Mouse (Mus musculus): ENCODE data around the gene Slc9a6. TPM values are rescaled to one million over a fixed set of nuclear protein-coding genes. Genes with fewer than 3 reads are reported as not detected.
A peak's percentile ranks its signal among the peaks of the same experiment; 100 is the strongest.

The Slc9a6 gene
- polyA plus RNA-seq (2014; fragmentation: Nextera tagmentation; extraction: Ambion mirVana): 14.0 and 16.1 TPM in 2 replicates

DNA sequence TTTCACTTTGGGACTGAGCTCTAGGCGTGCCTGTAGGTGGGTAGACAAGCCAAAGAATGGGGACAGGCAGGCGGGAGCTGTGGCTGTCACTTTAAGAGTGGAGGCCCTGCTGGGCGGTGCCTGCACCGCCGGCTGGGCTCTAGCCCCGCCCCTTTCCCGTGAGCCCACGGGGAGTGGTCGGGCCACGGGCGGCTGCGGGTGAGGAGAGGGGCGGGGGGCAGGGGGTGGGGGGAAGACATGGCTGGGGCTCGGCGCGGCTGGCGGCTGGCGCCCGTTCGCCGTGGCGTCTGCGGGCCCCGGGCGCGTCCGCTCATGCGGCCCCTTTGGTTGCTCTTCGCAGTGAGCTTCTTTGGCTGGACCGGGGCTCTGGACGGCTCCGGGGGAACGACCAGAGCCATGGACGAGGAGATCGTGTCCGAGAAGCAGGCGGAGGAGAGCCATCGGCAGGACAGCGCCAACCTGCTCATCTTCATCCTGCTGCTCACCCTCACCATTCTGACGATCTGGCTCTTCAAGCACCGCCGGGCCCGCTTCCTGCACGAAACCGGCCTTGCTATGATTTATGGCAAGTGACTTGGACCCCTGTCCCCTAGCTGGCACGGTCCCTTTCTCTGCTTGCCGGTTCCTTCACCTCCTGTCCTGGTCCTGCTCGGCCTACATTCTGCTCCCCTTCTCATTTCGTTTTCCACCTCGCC is at the start of gene Slc9a6:
Gene Slc9a6 (plus strand): TSS at position 135 of the 695 bp plus-strand sequence.
- H3K36me3 ChIP-seq (ENCODE audit: control insufficient read depth, insufficient read depth, low read length): no peaks in the 10 kb centered on the region
- peak within 1 kb of the TSS; percentile 48 for H3K4me2 ChIP-seq (replicated peaks; ENCODE audit: low read depth, low read length)
- peak within 1 kb of the TSS; percentile 55 for H3K9ac ChIP-seq (ENCODE audit: low read depth, low read length)
- no peaks in the 10 kb centered on the region for H3K9me3 ChIP-seq (ENCODE audit: control insufficient read depth, low read length)
- H3K4me3 ChIP-seq (ENCODE audit: low read depth, low read length): peak within 1 kb of the TSS; percentile 56
- 10% methylated on average over 27 of the region's 50 CpGs for WGBS
- H3K27ac ChIP-seq (ENCODE audit: low read depth, low read length): peak within 1 kb of the TSS; percentile 71
- peak; percentile 97 for ATAC-seq (ENCODE audit: low FRiP score)
- peak; percentile 86 for DNase-seq (ENCODE audit: low spot score)
- H3K27me3 ChIP-seq (ENCODE audit: control insufficient read depth, insufficient read depth, low read length): no peaks in the 10 kb centered on the region
- no peaks in the 10 kb centered on the region for H3K4me1 ChIP-seq (replicated peaks; ENCODE audit: control insufficient read depth, insufficient read depth, low read length)

DNA sequence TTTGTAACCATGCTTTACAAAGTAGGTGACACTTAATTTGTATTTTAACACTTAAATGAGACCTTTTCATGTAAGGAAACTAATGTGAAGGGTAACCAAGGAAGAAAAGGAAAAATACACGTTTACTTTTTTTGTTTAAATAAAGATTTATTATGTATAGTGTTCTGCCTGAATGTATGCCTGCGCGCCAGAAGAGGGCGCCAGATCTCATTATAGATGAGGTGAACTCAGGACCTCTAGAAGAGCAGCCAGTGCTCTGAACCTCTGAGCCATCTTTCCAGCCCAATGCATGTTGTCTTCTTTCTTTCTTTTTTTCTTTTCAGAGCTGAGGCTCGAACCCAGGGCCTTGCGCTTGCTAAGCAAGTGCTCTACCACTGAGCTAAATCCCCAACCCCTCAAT is 37.1 kb upstream of the Slc9a6 start:
- no peak for ATAC-seq (ENCODE audit: low FRiP score)
- Histone ChIP-seq H3K4me1 (replicated peaks; ENCODE audit: control insufficient read depth, insufficient read depth, low read length) (no peaks in the 10 kb centered on the region), H3K9ac (ENCODE audit: low read depth, low read length) (no peak overlapping the region), H3K27me3 (ENCODE audit: control insufficient read depth, insufficient read depth, low read length) (no peaks in the 10 kb centered on the region), H3K36me3 (ENCODE audit: control insufficient read depth, insufficient read depth, low read length) (no peaks in the 10 kb centered on the region), H3K27ac (ENCODE audit: low read depth, low read length) (no peak overlapping the region), H3K4me2 (replicated peaks; ENCODE audit: low read depth, low read length) (no peak overlapping the region), H3K9me3 (ENCODE audit: control insufficient read depth, low read length) (no peaks in the 10 kb centered on the region), H3K4me3 (ENCODE audit: low read depth, low read length) (no peak overlapping the region)
- peak; percentile 15 for DNase-seq (ENCODE audit: low spot score)
- 22% methylated on average over 6 of the region's 6 CpGs for WGBS

DNA sequence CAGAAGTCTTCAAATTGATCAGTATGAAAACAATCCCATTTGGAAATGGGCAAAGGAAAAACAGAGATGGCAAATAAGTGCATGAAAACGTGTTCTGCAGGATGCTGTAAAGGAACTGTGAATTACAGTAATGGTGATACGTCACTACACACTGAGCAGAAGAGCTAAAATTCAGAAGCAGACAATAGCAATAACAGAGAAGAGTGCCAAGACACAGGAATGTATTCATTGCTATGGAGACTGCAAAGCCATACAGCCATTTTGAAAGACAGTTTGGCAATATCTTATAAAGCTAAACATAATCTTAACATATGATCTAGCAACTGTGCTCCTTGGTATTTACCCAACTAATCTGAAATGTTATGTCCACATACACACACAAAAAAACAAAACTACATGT is 31.4 kb upstream of the Slc9a6 start:
- Histone ChIP-seq H3K4me1 (replicated peaks; ENCODE audit: control insufficient read depth, insufficient read depth, low read length) (no peaks in the 10 kb centered on the region), H3K4me2 (replicated peaks; ENCODE audit: low read depth, low read length) (no peak overlapping the region), H3K27ac (ENCODE audit: low read depth, low read length) (no peak overlapping the region), H3K27me3 (ENCODE audit: control insufficient read depth, insufficient read depth, low read length) (no peaks in the 10 kb centered on the region), H3K4me3 (ENCODE audit: low read depth, low read length) (no peak overlapping the region), H3K36me3 (ENCODE audit: control insufficient read depth, insufficient read depth, low read length) (no peaks in the 10 kb centered on the region), H3K9ac (ENCODE audit: low read depth, low read length) (no peak overlapping the region), H3K9me3 (ENCODE audit: control insufficient read depth, low read length) (no peaks in the 10 kb centered on the region)
- ATAC-seq (ENCODE audit: low FRiP score): no peak
- WGBS: 82% methylated on average over 2 of the region's 2 CpGs
- DNase-seq (ENCODE audit: low spot score): no peak

DNA sequence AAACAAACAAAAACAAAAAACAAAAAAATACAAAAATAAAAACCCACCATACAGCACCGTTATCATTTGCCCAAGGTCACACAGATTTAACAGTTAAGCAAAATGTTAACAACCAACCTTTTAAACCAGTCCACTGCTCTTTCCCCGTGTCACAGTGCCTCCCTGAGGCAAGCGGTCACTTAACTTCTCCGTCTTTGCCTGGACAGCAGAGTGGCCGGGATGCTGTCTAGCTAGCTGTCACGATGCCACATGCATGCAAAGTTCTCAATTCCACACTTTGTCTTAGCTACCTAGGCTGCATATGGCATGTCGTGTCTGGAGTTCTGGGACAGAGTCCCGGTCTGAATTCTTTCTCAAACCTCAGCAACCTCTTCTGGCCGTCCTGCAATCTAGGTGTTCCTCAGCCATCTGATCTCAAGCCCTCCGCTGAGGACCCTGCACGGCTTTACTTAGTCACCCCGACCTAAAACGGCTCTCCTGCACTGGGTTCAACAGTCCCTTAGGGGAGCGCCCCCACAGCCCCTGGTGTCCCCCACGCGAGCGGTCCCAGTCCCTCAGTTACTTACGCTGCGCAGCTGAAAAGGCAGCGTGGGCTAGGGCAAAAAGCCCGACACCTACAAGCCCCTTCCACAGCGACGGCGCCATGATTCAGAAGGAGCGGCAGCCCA is 12.2 kb upstream of the Slc9a6 start:
- DNase-seq (ENCODE audit: low spot score): no peak
- H3K4me3 ChIP-seq (ENCODE audit: low read depth, low read length): peak overlapping the region; percentile 67
- WGBS: 19% methylated on average over 25 of the region's 25 CpGs
- H3K4me2 ChIP-seq (replicated peaks; ENCODE audit: low read depth, low read length): peak overlapping the region; percentile 40
- H3K27me3 ChIP-seq (ENCODE audit: control insufficient read depth, insufficient read depth, low read length): no peaks in the 10 kb centered on the region
- peak overlapping the region; percentile 81 for H3K9ac ChIP-seq (ENCODE audit: low read depth, low read length)
- peak overlapping the region; percentile 68 for H3K27ac ChIP-seq (ENCODE audit: low read depth, low read length)
- H3K9me3 ChIP-seq (ENCODE audit: control insufficient read depth, low read length): no peaks in the 10 kb centered on the region
- H3K4me1 ChIP-seq (replicated peaks; ENCODE audit: control insufficient read depth, insufficient read depth, low read length): no peaks in the 10 kb centered on the region
- H3K36me3 ChIP-seq (ENCODE audit: control insufficient read depth, insufficient read depth, low read length): no peaks in the 10 kb centered on the region
- ATAC-seq (ENCODE audit: low FRiP score): peak; percentile 74

DNA sequence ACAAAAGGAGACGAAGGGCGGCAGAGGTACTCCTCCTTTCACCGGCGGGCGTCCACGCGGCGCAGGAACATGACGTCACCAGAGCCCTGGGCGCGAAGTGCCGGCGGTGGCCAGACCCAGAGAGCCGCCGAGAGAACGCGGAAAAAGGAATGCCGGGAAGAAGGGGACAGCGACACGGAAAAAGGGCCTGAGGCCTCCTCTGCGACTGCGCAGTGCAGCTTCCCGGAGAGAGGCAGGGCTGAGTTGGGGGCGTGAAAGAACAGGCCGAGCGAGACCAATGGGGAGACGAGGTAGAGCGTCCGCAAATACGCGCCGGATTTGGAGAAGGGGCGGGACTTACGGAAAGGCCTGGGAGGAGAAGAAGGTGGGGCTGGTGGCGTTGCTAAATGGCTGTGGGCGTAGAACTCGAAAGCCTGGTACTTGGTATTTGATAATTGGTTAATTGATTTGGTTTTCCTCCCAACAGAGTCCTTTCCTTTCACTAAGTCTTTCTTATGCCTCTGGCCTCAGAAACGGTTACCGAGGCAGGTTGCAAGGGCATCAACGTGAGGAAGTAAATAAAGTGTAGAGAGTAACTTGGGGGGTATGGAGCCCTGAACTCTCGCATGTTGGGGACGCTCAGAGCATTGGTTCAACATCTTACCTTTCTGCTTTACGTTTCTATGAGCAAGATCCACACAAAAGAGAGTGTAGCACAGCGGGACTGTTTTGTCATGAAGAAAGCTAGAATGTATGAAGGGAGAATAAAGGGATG is 11.5 kb upstream of the Slc9a6 start, which contains the start of gene Mmgt1:
Gene Mmgt1 (minus strand): TSS at position 183 of the 754 bp plus-strand sequence.
- no peaks in the 10 kb centered on the region for H3K36me3 ChIP-seq (ENCODE audit: control insufficient read depth, insufficient read depth, low read length)
- DNase-seq (ENCODE audit: low spot score): peak; percentile 89
- H3K27ac ChIP-seq (ENCODE audit: low read depth, low read length): peak within 1 kb of the TSS; percentile 68
- peak; percentile 99 for ATAC-seq (ENCODE audit: low FRiP score)
- peak within 1 kb of the TSS; percentile 81 for H3K9ac ChIP-seq (ENCODE audit: low read depth, low read length)
- H3K27me3 ChIP-seq (ENCODE audit: control insufficient read depth, insufficient read depth, low read length): no peaks in the 10 kb centered on the region
- H3K4me1 ChIP-seq (replicated peaks; ENCODE audit: control insufficient read depth, insufficient read depth, low read length): no peaks in the 10 kb centered on the region
- peak within 1 kb of the TSS; percentile 40 for H3K4me2 ChIP-seq (replicated peaks; ENCODE audit: low read depth, low read length)
- 15% methylated on average over 41 of the region's 44 CpGs for WGBS
- no peaks in the 10 kb centered on the region for H3K9me3 ChIP-seq (ENCODE audit: control insufficient read depth, low read length)
- peak within 1 kb of the TSS; percentile 67 for H3K4me3 ChIP-seq (ENCODE audit: low read depth, low read length)

DNA sequence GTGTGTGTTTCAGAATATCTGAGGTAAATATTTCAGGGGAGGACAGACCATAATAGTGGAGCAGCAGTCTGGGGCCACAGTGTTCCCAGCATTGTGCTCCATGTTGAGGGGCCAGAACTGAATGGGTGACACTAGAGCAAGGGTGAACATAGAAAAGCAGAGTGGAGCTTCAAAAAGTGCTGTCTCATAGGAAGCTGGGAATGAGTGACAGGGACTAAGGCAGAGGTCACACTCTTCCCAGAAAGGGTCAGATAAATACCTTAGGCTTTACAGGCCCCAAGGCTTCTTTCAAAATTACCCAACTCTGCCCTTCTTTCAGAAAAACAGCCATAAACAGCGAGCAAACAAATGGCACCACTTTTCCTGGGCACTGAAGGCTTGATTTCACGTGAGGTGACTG is 3.0 kb upstream of the Slc9a6 start:
- Histone ChIP-seq H3K4me1 (replicated peaks; ENCODE audit: control insufficient read depth, insufficient read depth, low read length) (no peaks in the 10 kb centered on the region), H3K27ac (ENCODE audit: low read depth, low read length) (no peak overlapping the region), H3K9ac (ENCODE audit: low read depth, low read length) (no peak overlapping the region), H3K27me3 (ENCODE audit: control insufficient read depth, insufficient read depth, low read length) (no peaks in the 10 kb centered on the region), H3K9me3 (ENCODE audit: control insufficient read depth, low read length) (no peaks in the 10 kb centered on the region), H3K36me3 (ENCODE audit: control insufficient read depth, insufficient read depth, low read length) (no peaks in the 10 kb centered on the region), H3K4me3 (ENCODE audit: low read depth, low read length) (no peak overlapping the region), H3K4me2 (replicated peaks; ENCODE audit: low read depth, low read length) (no peak overlapping the region)
- WGBS: 69% methylated on average over 2 of the region's 2 CpGs
- DNase-seq (ENCODE audit: low spot score) (no peak), ATAC-seq (ENCODE audit: low FRiP score) (no peak)

DNA sequence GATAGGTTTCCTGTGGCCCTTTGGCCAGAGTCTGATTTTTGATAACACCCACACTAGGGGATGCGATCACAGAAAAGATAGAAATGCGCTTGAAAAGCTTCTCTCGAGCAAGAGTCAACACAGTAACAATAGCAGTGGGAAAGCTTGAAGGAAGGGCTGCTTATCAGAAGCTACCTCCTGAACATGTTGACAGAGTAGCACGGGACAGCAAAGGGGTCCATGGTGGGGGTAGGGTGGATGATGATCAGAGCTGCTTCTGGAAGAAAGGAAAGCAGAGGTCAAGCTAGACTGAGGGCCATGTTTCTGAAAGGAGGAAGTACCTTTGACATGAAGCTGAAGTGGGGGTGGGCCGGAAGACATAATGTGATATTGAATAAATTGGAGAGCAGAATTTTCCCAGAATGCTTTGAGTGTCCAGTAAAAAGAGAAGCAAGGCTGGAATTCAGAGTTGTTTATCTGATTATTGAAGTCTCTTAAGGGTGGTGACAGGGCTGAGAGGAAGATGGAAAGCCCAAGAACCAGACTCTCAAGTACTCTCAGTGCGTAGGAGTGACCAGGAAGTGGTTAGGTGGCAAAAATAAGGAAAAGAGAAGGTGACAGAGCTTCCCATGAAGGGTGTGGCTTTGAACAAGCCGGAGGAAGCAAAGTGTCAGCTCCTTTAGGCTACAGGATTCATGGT is 2.4 kb upstream of the Slc9a6 start:
- H3K4me2 ChIP-seq (replicated peaks; ENCODE audit: low read depth, low read length): no peak overlapping the region
- no peaks in the 10 kb centered on the region for H3K36me3 ChIP-seq (ENCODE audit: control insufficient read depth, insufficient read depth, low read length)
- ATAC-seq (ENCODE audit: low FRiP score) (no peak), DNase-seq (ENCODE audit: low spot score) (no peak)
- no peak overlapping the region for H3K27ac ChIP-seq (ENCODE audit: low read depth, low read length)
- no peaks in the 10 kb centered on the region for H3K4me1 ChIP-seq (replicated peaks; ENCODE audit: control insufficient read depth, insufficient read depth, low read length)
- no peaks in the 10 kb centered on the region for H3K27me3 ChIP-seq (ENCODE audit: control insufficient read depth, insufficient read depth, low read length)
- H3K9me3 ChIP-seq (ENCODE audit: control insufficient read depth, low read length): no peaks in the 10 kb centered on the region
- WGBS: 80% methylated on average over 7 of the region's 7 CpGs
- H3K9ac ChIP-seq (ENCODE audit: low read depth, low read length): no peak overlapping the region
- H3K4me3 ChIP-seq (ENCODE audit: low read depth, low read length): no peak overlapping the region

DNA sequence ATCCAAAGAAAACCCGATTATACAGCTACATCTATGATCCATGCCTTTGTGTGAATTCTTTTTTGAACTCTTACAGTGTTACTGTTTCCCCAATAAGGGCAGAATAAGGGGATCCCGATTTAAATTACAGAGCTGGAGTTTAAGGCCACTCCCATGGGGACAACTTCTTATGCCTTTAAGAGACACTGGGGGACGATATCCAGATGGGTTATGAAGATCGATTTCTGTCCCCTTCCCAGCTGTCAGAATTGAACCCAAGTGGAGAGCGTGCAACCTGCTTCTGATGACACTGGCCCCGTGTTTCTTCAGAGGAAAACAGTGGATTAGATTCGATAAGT is 303 bp upstream of the Slc9a6 start:
- H3K4me3 ChIP-seq (ENCODE audit: low read depth, low read length): peak overlapping the region; percentile 56
- H3K27me3 ChIP-seq (ENCODE audit: control insufficient read depth, insufficient read depth, low read length): no peaks in the 10 kb centered on the region
- WGBS: 22% methylated on average over 7 of the region's 7 CpGs
- ATAC-seq (ENCODE audit: low FRiP score) (peak; percentile 72), DNase-seq (ENCODE audit: low spot score) (no peak)
- no peaks in the 10 kb centered on the region for H3K4me1 ChIP-seq (replicated peaks; ENCODE audit: control insufficient read depth, insufficient read depth, low read length)
- 0 out of 2 replicates have a peak overlapping the region, but pooled peaks have one; percentile 33 for H3K27ac ChIP-seq (ENCODE audit: low read depth, low read length)
- H3K9ac ChIP-seq (ENCODE audit: low read depth, low read length): 0 out of 2 replicates have a peak overlapping the region, but pooled peaks have one; percentile 20
- no peaks in the 10 kb centered on the region for H3K9me3 ChIP-seq (ENCODE audit: control insufficient read depth, low read length)
- no peaks in the 10 kb centered on the region for H3K36me3 ChIP-seq (ENCODE audit: control insufficient read depth, insufficient read depth, low read length)
- H3K4me2 ChIP-seq (replicated peaks; ENCODE audit: low read depth, low read length): 0 out of 2 replicates have a peak overlapping the region, but pooled peaks have one; percentile 27
